Mouse (Mus musculus): Measurements from ENCODE around the gene Dppa5a.
"Not testable (repeated sequence)": the region's sequence is repeated elsewhere in the genome, so short reads cannot be mapped to it uniquely, and the experiment has no call there.

Gene Dppa5a

DNA sequence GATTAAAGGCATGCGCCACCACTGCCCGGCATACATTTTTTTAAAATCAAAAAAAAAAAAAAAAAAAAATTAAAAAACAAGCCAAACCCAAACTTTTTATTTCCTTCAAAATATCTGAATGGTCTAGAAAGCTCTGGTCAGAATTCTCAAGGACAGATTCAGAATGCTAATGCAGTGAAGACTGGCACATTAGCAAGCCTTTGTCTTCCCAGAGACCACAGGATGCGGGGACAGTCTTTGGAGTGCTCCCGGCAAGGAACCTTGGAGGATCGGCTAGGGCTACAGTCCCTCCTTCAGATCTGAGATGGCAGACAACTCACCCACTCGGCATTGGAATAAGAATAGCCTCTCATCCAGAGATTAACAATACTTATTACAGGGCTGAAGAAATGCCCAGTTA, 3.3 kb downstream of the Dppa5a start:
- no peak for DNase-seq (ENCODE audit: low spot score)

- no peak for DNase-seq (ENCODE audit: low spot score)
Observed at GRCm38 (mm10) chr9:78363374-78363773, 4.6 kb downstream of the Dppa5a start.

GRCm38 (mm10) chr9:78360484-78360872, 7.5 kb downstream of the Dppa5a start:
- no peak for DNase-seq (ENCODE audit: low spot score)

- DNase-seq (ENCODE audit: low spot score): no peak
Observed at GRCm38 (mm10) chr9:78359750-78360483, 8.1 kb downstream of the Dppa5a start.

DNA sequence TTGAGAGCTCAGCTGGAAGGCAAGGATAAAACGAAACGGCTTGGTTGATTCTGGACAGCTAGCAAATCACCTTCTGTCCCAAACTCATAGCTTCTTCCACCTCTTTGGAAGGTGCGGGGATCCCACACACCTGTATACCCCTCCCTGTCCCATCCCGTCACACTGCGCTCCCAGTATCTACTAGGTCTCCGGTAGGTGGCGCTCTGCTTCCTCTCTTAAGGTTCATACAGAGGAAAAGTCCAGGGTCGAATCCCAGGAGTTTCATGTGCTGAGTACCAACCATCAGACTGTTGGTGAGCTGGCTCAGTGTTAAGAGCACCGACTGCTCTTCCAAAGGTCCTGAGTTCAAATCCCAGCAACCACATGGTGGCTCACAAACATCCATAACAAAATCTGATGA, 9.9 kb downstream of the Dppa5a start:
- peak; percentile 32 for DNase-seq (ENCODE audit: low spot score)

DNA sequence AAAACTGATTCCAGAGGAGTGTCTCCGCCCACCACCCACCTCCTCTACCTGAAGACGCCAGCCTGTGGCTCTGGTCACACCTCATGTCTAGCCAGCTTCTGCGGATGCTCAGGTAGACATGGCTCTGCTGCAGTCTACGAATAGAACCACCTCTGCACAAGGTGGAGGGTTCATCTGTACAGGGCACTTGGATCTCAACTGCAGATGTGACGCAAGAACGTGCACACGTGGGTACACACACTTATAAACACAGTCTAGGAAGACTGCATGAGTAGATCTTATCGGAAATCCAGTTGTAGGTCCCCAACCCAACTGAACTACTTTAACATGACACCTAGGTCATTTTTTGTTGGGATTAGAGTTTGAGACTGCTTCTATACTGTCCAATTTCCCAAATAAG, 12.4 kb downstream of the Dppa5a start, which contains the start of gene Gsta2:
Gene Gsta2 (minus strand): TSS at position 178 of the 400 bp plus-strand sequence.
- DNase-seq (ENCODE audit: low spot score): no peak

DNA sequence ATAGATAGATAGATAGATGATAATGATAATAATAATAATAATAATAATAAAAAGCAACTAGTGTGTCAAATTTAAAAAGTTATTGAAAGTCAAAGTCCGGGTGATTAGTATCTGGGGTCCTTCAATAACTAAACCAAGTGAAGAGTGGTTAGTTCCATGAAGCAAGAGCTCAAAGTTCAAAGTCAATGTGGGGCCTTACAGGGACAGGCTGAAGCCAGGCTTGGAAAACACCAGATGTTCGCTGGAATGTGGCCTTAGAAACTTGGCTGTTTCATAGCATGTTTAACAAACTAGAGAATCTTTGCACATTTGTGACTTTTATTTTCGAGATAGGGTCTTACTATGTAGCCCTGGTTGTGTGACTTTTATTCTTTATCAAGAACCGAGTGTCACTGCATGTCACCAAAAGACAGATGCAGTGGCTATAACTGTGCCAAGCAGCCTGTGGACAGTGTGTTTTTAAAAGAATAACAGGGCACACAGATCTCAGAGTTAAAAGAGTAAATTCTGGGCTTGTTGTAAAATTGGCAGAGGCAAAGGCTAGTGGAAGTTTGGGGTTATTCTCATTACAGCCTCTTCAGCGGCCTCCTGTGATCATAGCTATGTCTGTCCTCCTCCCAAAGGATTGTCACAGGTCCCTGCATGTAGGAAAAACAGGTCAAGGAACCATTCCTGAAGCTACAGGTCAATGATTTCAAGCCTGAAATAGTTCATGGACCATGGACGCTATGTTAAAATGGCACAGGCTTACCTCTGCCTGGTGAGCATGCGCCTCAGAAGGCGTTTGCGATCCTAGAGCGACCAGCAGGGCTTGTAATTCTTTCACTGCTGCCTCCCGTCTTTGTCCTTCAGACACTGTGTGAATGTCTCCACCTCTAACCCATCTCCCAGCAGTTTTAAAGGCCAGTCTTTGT, 13.1 kb downstream of the Dppa5a start:
- DNase-seq (ENCODE audit: low spot score): no peak

DNA sequence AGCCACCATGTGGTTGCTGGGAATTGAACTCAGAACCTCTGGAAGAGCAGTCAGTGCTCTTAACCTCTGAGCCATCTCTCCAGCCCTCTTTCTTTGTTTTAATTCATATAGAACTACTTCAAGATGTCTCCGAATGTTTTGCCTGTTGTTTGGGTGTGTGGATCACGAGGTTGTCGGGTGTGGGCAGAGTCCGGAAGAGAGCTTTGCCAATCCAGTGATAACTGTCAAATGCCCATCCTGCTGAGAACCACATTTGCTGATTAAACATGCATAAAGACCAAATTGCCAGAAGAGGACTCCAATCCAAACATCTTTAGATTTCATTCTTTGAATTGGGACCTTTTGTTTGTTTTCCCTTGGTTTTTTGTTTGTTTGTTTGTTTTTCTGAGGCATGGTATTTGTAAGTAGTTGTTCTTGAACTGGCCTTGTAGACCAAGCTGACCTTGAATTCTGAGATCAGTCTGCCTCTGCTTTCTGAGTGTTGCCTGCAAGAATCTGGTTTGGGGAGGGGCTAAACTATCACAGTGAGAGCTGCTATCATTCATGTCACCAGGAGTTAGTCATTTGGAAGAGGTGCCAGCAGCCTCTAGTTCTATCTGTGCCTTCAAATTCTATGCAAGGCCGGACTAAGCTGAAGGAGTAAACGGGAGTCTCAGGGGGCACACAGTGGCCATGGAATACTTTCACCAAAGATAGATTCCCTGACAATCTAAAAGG, 16.3 kb downstream of the Dppa5a start:
- DNase-seq (ENCODE audit: low spot score): no peak

DNA sequence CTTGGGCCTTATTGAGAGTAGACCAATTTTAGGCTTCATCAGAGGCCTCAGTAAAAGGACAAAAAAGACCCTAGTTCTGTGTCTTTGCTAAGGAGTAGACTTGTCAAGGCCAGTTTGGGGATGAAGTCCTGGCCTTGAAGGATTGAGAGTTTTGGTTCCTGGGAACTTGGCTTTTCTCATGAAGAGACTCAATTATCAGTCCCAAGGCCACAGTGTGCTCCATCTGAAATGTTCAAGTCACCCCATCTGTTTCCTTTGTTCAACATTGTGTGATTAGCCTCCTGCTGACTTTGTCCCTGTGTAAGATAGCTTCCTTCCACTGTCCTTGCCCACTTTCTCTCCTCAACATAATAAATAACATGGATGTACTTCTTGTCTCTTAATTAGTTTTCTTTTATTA, 18.0 kb downstream of the Dppa5a start:
- not testable (repeated sequence) for DNase-seq (ENCODE audit: low spot score)

- not testable (repeated sequence) for DNase-seq (ENCODE audit: low spot score)
Observed at GRCm38 (mm10) chr9:78349141-78349540, 18.8 kb downstream of the Dppa5a start.

GRCm38 (mm10) chr9:78348206-78349004, 19.6 kb downstream of the Dppa5a start:
- DNase-seq (ENCODE audit: low spot score): not testable (repeated sequence)

DNA sequence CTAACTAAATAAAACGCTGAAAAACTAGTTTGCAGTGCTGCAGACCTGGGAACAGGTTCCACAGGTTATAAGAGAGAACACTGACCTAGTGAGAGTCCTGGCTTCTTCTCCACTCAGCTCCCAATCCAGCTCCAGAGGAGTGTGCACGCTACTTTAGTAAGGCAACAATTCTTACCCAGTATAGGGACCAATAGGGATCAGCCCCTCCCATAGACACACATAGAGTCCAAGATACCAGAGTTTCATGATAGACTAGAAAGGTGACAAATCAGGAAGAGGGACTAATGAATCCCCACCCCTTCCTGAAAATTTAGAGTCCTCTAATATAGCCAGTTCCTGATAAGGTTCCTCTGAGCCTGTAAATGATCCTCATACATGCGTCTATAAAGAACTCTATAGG, 21.0 kb downstream of the Dppa5a start:
- no peak for DNase-seq (ENCODE audit: low spot score)

GRCm38 (mm10) chr9:78345235-78345634, 22.7 kb downstream of the Dppa5a start:
- DNase-seq (ENCODE audit: low spot score): not testable (repeated sequence)

DNA sequence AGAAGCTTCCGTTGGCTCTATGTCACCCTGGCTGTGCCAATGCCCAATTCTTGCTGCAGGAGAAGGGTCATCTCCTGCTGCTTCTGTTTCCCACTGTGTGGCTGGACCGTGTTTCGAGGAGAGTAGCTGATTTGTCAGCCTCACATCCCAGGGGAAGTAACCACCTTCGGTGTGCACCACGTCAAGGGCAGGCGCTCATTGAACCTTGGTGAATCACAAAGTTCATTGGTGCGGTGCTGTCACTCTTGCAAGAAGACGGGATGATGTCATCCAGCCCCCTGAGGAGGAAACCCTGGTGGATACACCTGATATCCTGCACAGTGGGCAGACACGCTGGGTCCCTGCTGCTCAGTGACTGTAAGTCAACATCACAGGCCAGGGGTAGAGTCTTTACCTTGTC, 24.9 kb downstream of the Dppa5a start:
- not testable (repeated sequence) for DNase-seq (ENCODE audit: low spot score)

GRCm38 (mm10) chr9:78342494-78342893, 25.5 kb downstream of the Dppa5a start:
- DNase-seq (ENCODE audit: low spot score): not testable (repeated sequence)

DNA sequence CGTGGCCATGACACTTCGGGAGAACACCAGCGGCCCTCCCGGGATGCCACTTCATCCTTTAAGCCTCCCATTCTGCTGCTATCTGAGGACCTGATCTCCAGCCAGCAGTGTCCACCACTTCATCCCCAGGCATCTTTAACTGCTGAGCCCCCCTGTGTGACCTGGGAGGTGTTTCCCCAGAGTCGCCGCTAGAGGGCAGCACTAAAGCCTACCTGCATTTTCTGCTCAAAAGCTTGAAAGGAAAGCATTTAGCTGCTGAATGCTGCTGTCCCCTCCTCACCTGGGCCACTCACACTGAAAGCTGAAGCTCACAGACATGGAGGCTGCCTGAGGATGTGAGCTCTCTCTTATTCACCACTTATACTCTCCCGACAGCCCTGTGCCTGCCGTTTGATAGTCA, 27.7 kb downstream of the Dppa5a start:
- DNase-seq (ENCODE audit: low spot score): not testable (repeated sequence)

DNA sequence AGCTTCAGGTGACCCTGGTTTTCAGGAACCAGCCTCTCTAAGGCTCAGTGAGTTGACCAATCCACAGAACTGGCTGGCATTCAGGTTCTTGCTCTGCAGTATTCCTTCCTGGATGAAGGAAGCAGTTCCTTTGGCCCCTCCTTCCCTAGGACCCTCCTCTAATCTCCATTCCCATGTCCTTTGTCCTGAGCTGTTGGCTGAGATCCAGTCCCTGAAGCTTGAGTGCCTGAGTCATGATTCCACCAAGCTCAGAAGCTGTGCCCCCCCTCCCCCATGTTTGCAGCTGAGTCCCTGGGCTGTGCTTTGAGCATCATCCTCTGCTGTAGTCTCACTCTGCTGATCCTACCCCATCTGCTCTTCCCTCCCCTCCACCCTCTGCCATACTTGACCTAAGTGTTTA, 30.9 kb downstream of the Dppa5a start:
- not testable (repeated sequence) for DNase-seq (ENCODE audit: low spot score)

- DNase-seq (ENCODE audit: low spot score): not testable (repeated sequence)
Observed at GRCm38 (mm10) chr9:78327289-78327688, 40.7 kb downstream of the Dppa5a start, which contains the start of gene Omt2b. Gene Omt2b, plus strand, starts transcription at chr9:78327589.

DNA sequence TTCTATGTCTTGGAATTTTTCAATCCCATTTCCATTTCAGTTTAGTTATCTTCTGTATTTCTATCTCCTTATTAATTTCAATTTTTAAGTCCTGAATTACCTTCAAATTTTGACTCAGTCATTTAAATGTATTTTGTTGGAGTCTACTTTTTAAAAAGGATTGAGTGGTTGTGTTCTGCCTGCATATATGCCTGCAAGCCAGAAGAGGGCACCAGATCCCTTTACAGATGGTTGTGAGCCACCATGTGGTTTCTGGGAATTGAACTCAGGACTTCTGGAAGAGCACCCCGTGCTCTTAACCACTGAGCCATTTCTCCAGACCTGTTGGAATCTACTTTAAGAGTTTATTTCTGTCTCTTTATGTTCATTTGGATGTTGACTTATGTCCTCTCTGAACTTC, 48.5 kb downstream of the Dppa5a start:
- no peak for DNase-seq (ENCODE audit: low spot score)
